Mouse (Mus musculus): ENCODE measurements around the gene Slc35b2. TPM values are rescaled to one million over a fixed set of nuclear protein-coding genes. Genes with fewer than 3 reads are reported as not detected.

The Slc35b2 gene
- total RNA-seq, 4 experiments from 2014 or later = 26.6 to 35.6 (median 30.3) TPM

- DNase-seq (ENCODE audit: low spot score in 2 of 2) = no peak
Measured at GRCm38 (mm10) chr17:45563216-45563615, 458 bp upstream of the Slc35b2 start.

DNA sequence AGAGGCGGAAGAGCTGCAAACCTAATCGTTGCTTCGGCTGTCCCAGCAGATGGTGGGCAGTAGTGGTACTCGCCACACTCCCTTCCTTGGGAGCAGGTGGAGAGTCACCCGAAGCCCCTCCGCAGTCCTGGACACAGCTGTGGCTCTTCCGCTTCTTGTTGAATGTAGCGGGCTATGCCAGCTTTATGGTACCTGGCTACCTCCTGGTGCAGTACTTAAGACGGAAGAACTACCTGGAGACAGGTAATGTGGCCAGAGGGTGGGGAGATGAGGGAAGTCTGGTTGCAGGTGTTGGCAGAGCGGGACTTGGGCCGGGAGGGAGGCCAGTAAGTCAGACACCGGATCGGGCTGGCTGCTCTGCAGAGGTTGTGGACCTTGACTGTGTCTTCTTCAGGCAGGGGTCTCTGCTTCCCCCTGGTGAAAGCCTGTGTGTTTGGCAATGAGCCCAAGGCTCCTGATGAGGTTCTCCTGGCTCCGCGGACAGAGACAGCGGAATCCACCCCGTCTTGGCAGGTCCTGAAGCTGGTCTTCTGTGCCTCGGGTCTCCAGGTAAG, 934 bp downstream of the Slc35b2 start:
- no peak for DNase-seq (ENCODE audit: low spot score in 2 of 2)

DNA sequence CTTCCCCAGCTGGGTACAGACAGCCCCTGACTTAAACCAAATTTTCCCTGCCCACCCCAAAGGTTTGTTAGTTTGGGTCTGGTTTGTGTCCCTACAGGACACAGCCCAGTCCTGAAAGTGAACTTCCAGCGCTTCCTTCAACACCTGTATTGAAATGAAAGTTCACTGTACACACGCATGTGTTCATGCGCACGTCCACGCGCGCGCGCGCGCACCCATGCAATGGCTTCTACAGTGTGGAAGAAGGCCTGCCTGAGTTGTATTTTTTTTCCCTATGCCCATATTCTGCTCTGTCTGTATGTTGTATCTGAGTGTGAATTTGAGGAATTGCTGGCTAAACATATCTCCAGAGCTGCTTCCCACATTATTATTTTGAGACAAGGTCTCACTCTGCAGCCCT, 1.4 kb downstream of the Slc35b2 start:
- no peak for DNase-seq (ENCODE audit: low spot score in 2 of 2)

DNA sequence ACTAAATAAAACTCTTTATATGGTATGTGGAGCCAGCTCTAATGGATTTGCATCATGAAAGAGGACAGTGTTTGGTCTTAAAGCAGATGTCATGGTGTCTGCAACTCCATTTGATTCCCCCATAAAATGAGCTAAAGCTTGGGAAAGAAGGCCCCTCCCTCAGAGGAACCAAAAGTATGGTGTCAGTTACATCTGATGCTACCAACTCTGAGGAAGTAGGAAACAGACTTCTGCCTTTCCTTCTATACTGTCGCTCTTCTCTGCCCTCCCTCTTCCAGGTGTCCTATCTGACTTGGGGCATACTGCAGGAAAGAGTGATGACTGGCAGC, 2.3 kb downstream of the Slc35b2 start:
- no peak for DNase-seq (ENCODE audit: low spot score in 2 of 2)

DNA sequence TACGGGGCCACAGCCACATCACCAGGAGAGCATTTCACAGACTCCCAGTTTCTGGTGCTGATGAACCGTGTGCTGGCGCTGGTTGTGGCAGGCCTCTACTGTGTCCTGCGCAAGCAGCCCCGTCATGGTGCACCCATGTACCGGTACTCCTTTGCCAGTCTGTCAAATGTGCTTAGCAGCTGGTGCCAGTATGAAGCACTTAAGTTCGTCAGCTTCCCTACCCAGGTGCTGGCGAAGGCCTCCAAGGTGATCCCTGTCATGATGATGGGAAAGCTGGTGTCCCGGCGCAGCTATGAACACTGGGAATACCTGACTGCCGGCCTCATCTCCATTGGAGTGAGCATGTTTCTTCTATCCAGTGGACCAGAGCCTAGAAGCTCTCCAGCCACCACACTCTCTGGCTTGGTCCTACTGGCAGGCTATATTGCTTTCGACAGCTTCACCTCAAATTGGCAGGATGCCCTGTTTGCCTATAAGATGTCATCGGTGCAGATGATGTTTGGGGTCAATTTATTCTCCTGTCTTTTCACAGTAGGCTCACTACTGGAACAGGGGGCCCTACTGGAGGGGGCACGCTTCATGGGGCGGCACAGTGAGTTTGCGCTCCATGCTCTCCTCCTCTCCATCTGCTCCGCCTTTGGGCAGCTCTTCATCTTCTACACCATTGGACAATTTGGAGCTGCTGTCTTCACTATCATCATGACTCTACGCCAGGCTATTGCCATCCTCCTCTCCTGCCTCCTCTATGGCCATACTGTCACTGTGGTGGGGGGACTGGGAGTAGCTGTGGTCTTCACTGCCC, 2.9 kb downstream of the Slc35b2 start:
- DNase-seq (ENCODE audit: low spot score in 2 of 2) = peak in 1 of 2 experiments; percentile 46

DNA sequence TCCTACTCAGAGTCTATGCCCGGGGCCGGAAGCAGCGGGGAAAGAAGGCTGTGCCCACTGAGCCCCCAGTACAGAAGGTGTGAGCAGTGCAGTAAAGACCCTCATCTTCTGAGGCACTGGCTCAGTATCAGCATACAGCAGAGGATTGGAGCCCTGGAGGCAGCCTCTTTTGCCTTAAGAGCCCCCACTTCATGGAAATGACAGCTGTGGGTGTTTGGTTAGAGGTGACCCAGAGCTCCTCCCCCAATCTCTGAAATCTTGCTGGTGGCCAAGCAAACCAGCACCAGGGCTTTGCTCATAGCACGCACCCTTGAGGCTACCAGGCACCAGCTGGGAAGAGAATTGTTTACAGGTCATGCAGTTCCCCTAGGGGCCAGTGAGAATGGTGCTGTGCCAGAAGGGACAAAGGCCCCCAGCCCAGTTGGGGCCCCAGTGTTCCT, 3.5 kb downstream of the Slc35b2 start:
- DNase-seq (ENCODE audit: low spot score in 2 of 2) = no peak

GRCm38 (mm10) chr17:45568990-45569389, 5.3 kb downstream of the Slc35b2 start:
- DNase-seq (ENCODE audit: low spot score in 2 of 2) = no peak

DNA sequence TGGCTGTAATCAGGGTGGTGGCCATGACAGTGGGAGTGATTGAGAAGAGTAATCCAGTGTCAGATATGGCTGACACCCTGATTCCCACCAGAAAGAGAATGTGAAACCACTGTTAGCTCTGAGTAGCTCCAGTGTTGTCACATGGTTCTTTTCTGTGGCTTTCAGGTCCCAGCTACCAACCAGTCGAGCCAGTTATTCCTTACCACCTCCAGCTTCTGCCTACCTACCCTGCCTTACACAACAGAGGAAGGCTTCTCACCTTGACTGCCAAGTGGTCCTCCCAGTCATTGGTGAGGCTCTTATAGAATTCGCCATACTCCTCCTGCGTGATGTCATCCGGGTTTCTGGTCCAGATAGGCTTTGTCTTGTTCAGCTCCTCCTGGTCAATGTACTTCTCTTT, 6.3 kb downstream of the Slc35b2 start:
- no peak for DNase-seq (ENCODE audit: low spot score in 2 of 2)

DNA sequence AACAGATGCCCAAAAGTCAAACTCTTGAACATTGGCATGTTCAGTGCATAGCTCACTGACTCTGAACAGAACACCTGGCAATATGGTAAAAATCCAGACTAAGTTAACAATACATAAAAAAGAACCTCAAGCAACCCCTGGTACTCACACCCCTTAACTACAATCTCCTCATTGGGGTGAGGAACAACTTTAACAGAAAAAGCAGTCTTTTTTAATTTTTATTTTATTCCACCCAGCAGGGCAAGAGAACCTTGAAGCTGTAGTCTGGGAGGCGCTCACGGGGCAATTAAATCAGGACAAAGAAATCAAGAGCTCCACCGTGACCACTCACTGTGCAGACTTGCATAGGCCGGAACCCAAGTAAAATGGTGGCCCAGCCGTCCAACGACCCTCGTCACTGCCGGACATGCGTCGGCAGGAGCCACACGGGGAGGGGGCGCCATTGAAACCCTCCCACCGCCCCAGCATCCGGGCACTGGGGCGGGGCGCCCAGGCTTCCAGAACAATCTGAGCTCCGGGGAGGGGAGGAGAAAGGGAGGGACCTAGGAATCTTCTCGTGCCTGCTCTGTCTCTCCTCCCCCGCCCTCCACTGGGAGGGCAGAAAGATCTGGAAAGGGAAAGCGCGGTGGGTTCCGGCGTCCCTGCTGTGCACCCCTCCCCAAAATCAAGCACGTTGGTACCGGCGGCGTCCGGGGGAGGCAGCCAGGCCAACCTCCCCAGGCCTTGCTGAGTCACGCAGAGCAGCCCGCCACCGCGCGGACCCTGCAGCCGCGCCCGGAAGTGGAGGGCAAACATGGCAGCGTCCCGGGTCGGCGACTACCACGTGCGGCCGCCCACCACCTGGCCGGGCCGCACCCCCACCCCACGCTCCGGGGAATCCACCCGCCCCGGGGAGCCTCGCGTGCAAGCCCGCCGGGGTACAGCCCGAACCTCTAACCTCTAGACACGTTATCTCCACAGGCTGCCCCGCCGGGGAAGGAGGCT, 8.7 kb downstream of the Slc35b2 start:
- DNase-seq (ENCODE audit: low spot score in 2 of 2) = peak; percentile 57 to 62

DNA sequence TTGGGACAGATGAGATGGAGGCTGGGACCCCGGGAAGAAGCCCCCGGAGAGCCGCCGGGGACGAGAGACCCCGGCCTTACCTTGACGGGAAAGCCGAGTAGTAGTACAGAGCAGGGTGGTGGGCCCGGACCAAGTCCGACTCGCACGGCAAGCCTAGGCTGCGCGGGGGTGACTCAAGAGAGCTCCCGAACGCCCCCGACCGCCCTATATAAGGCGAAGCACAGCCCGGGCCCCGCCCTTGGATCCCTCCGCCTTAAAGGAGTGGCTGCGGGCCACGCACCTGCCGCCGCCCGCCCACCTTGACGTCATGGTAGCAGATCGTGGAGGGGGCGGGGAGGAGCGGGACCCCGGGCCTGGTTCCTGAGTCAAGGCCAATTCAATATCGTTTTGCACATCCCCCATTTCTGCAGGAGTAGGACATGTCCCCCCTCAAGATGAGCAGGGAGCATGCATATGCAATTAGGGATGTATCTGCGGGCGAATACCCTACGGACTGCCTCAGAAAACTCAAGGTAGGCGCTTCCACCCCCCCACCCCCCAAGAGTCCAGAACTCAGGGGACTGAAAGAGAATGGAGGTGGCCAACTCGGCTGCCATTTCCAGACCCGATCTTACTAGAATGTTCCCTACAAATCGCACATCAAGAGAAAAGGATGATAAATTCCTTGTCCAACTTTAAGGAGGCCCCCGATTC, 9.6 kb downstream of the Slc35b2 start, which contains the start of gene Hsp90ab1:
TSS of gene Hsp90ab1 (minus strand) at position 185 of the 693 bp plus-strand sequence.
- DNase-seq (ENCODE audit: low spot score in 2 of 2) = peak; percentile 96 to 99

DNA sequence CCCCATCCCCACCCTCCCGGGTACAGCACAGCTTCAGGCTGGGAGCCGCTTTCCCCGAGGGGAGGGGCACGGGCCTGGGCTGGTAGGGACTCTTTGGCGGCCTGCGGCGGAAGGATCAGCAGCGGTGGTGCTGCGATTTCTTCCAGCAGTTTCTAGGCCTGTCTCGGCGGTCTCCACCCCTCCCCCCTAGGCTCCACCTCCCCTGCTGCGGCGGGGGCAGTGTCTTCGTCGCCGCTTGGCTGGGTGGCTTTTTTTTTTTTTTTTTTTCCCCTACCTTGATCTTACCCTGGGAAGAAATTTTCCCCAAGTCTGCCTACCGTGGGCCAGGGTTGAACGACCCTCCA, 10.1 kb downstream of the Slc35b2 start:
- DNase-seq (ENCODE audit: low spot score in 2 of 2) = peak; percentile 93 to 98

DNA sequence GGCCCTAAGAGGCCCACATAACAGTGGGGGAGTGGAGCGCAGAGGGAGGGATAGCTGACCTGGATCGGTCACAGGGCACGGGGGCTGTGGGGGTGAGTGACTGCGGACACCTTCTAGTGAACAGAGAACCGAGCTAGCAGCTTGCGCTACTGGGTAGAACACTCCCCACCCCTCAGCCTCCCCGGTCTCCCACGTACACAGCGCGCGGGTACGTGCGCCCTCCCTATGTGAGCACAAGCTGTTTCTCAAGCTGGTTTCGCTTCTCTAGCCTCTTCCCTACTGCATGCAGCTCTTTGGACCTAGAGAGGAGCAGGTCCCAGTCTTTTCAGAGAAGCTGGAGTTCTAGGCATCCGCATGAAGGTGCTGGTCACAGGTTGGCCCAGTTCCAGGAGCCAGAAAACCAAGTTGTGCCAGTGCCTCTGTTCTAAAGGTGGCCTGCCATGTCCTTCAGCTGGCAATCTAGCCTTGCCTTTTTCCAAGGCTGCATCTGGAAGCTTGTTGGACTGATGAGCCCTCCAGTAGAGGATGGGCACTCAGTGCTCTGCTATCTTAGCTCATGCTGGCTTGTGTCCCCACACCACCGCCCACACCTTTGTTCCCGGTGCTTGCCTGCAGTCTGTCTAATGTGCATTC, 10.6 kb downstream of the Slc35b2 start:
- DNase-seq (ENCODE audit: low spot score in 2 of 2) = peak; percentile 87 to 88

DNA sequence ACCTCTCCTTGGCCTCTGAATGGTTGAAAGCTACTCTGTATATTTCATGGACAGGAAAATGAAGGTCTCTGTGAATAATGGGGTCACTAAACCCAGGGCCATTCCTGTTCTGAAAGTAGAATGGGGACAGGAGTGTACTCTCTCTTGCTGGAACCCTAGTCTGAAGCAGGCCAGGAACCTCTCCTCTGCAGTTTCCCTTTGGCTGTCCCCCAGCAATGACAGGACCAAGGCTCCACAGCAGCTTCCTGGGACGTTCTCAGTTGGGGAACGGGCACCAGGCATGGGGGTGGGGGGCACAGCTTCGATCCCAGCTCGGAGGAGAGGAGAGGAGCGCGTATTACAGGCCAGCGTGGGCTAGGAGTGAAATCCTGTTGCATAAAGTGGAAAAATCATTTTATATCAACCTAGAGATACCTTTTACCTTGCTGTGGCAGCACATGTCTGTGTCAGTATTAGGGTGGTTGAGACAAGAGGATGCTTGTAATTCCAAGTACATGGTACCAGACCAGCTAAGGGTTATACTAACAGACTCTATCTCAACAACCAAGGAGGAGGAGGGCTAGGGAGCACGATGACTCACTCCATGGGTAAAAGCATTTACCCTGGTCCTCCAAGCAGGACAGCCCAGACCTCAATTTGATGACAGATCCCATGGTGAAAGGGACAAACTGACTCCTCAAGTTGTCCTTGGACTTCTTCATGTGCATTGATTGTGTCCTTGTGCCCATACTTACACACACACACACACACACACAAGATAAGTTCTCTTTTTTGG, 11.6 kb downstream of the Slc35b2 start:
- DNase-seq (ENCODE audit: low spot score in 2 of 2) = no peak

DNA sequence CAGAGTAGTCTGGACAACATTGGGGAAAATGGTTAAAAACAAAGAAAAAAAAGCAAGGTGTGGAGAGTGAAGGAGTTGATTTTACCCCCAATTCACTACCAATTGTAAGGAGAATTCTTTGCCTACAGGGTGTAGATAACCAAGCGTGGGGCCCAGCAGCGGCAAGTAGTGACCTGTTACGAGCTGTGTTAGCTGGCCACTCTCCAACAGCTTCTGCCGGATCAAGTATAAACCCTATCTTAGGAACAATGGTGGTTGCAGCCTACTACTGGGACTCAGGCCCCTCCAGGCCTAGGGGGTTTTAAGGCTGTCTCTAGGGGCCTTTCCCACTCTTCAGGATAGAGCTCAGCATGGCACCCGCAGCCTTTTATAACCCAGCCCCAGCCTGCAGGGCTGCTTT, 14.6 kb downstream of the Slc35b2 start:
- DNase-seq (ENCODE audit: low spot score in 2 of 2) = no peak

- DNase-seq (ENCODE audit: low spot score in 2 of 2) = no peak
Measured at GRCm38 (mm10) chr17:45578843-45579242, 15.2 kb downstream of the Slc35b2 start.

GRCm38 (mm10) chr17:45579554-45579953, 15.9 kb downstream of the Slc35b2 start:
- no peak for DNase-seq (ENCODE audit: low spot score in 2 of 2)

GRCm38 (mm10) chr17:45580958-45581477, 17.3 kb downstream of the Slc35b2 start:
- no peak for DNase-seq (ENCODE audit: low spot score in 2 of 2)

DNA sequence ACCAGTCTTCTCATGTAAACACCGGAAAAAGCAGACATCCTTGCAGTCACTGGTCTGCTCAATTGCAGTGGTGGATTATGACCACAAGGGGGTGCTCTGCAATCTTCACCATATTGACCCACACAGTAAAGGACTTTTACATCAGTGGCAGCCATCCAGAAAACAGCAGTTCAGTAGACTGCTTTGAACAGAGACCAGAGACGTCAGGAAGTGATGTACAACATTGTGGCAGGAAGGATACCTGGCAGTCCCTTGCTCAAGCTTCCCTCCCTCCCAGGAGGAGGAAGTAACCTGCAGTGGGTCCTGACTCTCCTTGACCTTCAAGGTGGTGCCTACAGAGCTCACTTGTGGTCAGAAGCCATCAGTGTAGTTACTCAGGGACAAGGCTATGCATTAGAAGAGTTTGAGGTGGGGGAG, 17.9 kb downstream of the Slc35b2 start:
- peak in 1 of 2 experiments; percentile 64 for DNase-seq (ENCODE audit: low spot score in 2 of 2)

DNA sequence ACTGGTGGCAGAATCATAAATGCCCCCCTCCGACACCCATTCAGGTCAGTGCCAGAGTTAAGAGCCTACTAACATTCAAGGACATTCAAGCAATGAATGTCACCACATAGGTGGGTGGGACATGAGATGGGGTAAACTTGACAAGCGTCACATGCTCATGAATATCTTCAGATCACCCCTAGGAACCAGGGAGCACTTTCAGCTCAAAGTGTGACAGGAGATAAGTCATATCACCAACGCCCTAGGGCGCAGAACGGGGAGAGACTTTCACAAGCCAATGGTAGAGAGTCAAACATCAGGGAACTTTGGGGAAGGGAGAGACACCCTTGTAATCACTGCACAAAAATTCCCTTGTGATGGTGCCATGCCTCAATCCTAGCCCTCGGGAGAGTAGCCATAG, 18.5 kb downstream of the Slc35b2 start:
- no peak for DNase-seq (ENCODE audit: low spot score in 2 of 2)
